Mouse (Mus musculus) gastrocnemius, postnatal 10 days (tissue): ENCODE data around the gene Rps11. TPM values are rescaled to one million over a fixed set of nuclear protein-coding genes. Genes with fewer than 3 reads are reported as not detected.
"Not testable (repeated sequence)": the region's sequence is repeated elsewhere in the genome, so short reads cannot be mapped to it uniquely, and the experiment has no call there.

Experiments
- DNase-seq: peaks from one replicate; pipeline ENCODE4 v3.0.0; 2021; ENCODE audit warnings: mixed read lengths
- total RNA-seq, 2 experiments: library from RNA; stranded (reverse); gene quantifications; 2 replicates each; pipeline ENCODE4 v1.2.3; 2021

The Rps11 gene
- total RNA-seq, 2 experiments from 2014 or later, result 762 to 817 TPM

- DNase-seq, result peak; percentile 98
Observed at GRCm38 (mm10) chr7:45154096-45154992, 30.1 kb upstream of the Rps11 start, which contains the start of the genes Pih1d1 and Aldh16a1. Pih1d1 (plus strand) TSS chr7:45154303. Aldh16a1 (minus strand) TSS chr7:45154584.

GRCm38 (mm10) chr7:45153586-45153985, 29.3 kb upstream of the Rps11 start:
- no peak for DNase-seq

GRCm38 (mm10) chr7:45153052-45153451, 28.8 kb upstream of the Rps11 start:
- DNase-seq, result not testable (repeated sequence)

GRCm38 (mm10) chr7:45151303-45151702, 27.1 kb upstream of the Rps11 start:
- no peak for DNase-seq

GRCm38 (mm10) chr7:45150321-45150720, 26.1 kb upstream of the Rps11 start:
- no peak for DNase-seq

- no peak for DNase-seq
Observed at GRCm38 (mm10) chr7:45149545-45149944, 25.3 kb upstream of the Rps11 start.

GRCm38 (mm10) chr7:45148534-45149098, 24.4 kb upstream of the Rps11 start:
- DNase-seq, result no peak

GRCm38 (mm10) chr7:45147899-45148298, 23.7 kb upstream of the Rps11 start:
- no peak for DNase-seq

- DNase-seq, result no peak
Observed at GRCm38 (mm10) chr7:45147267-45147666, 23.0 kb upstream of the Rps11 start.

- no peak for DNase-seq
Observed at GRCm38 (mm10) chr7:45145460-45145859, 21.2 kb upstream of the Rps11 start.

GRCm38 (mm10) chr7:45144368-45145174, 20.3 kb upstream of the Rps11 start:
- no peak for DNase-seq

- DNase-seq, result no peak
Observed at GRCm38 (mm10) chr7:45141914-45142313, 17.7 kb upstream of the Rps11 start.

GRCm38 (mm10) chr7:45141319-45141718, 17.1 kb upstream of the Rps11 start:
- DNase-seq, result no peak

- no peak for DNase-seq
Observed at GRCm38 (mm10) chr7:45139904-45140723, 15.9 kb upstream of the Rps11 start.

GRCm38 (mm10) chr7:45138403-45138802, 14.2 kb upstream of the Rps11 start:
- DNase-seq, result no peak

GRCm38 (mm10) chr7:45137171-45138006, 13.2 kb upstream of the Rps11 start:
- DNase-seq, result no peak

- DNase-seq, result peak; percentile 94
Observed at GRCm38 (mm10) chr7:45135993-45136567, 11.8 kb upstream of the Rps11 start, which contains the start of the genes Gm45713 and Flt3l. Gm45713 (minus strand) TSS chr7:45136231. Flt3l (minus strand) TSS chr7:45136432.

- DNase-seq, result no peak
Observed at GRCm38 (mm10) chr7:45135370-45135769, 11.1 kb upstream of the Rps11 start.

- peak; percentile 50 for DNase-seq
Observed at GRCm38 (mm10) chr7:45134544-45135026, 10.3 kb upstream of the Rps11 start.
